Mouse (Mus musculus) testis, adult 2 months (tissue): ENCODE data around the gene Vmn2r29. TPM values are rescaled to one million over a fixed set of nuclear protein-coding genes. Genes with fewer than 3 reads are reported as not detected.
"Not testable (repeated sequence)": the region's sequence is repeated elsewhere in the genome, so short reads cannot be mapped to it uniquely, and the experiment has no call there.

Source experiments
- H3K27ac ChIP-seq: fragments of 200-500 bp; 2 replicates; pipeline ENCODE4 v1.5.1; 2012; ENCODE audit warnings: low read depth, low read length; ENCODE audit not compliant: control insufficient read depth, insufficient read depth
- H3K27me3 ChIP-seq: fragments of 200-500 bp; 2 replicates; pipeline ENCODE4 v1.6.1; 2012; ENCODE audit warnings: mild to moderate bottlenecking, low read length, moderate library complexity; ENCODE audit not compliant: control insufficient read depth, insufficient read depth
- H3K36me3 ChIP-seq: fragments of 200-500 bp; 2 replicates; pipeline ENCODE4 v1.6.1; 2012; ENCODE audit warnings: mild to moderate bottlenecking, low read length; ENCODE audit not compliant: control insufficient read depth, insufficient read depth
- H3K4me1 ChIP-seq: fragments of 200-500 bp; 2 replicates; pipeline ENCODE4 v1.6.1; 2012; ENCODE audit warnings: low read length; ENCODE audit not compliant: control insufficient read depth, insufficient read depth
- H3K4me3 ChIP-seq: fragments of 200-500 bp; 2 replicates; pipeline ENCODE4 v1.5.1; 2012; ENCODE audit warnings: low read depth, mild to moderate bottlenecking, low read length, moderate library complexity, mixed read lengths; ENCODE audit not compliant: control insufficient read depth
- CTCF ChIP-seq: fragments of 200-500 bp; IDR thresholded peaks from 2 replicates; pipeline ENCODE4 v1.5.1; 2012; ENCODE audit warnings: low read depth, mild to moderate bottlenecking, inconsistent platforms, low read length, moderate library complexity; ENCODE audit not compliant: control insufficient read depth, insufficient read depth, insufficient replicate concordance
- POLR2A ChIP-seq: fragments of 200-500 bp; IDR thresholded peaks from 2 replicates; pipeline ENCODE4 v1.6.1; 2012; ENCODE audit warnings: low read depth, mild to moderate bottlenecking, inconsistent platforms, low read length, moderate library complexity; ENCODE audit not compliant: control insufficient read depth
- polyA plus RNA-seq: library from polyadenylated mRNA; depleted of rRNA; stranded (reverse); fragments of >200 nt; gene quantifications from 2 replicates; pipeline ENCODE4 v1.2.3, GENCODE M21; 2012; rRNA removed

The Vmn2r29 gene
- polyA plus RNA-seq = 0.85 and 1.0 TPM in 2 replicates

DNA sequence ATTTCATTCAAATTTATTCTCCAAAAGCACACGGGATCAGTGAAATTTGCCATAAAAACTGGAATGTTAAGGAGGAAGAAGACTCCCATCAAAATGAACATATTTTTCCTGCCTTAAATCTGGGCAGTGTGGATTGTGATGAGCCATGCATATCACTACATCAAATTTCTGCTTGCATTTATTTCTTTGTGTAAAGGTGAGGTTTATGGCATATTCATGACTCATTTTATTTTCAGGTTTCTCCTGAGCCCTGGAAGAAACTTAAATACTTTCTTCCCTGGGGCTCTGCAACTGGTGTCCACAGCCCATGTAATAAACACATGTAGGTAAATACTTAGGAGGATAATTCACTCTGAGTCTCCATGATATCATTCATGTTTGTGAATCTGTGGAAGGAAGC is at the start of gene Vmn2r29:
Gene Vmn2r29 (minus strand): TSS at position 101 of the 400 bp plus-strand sequence.
- not testable (repeated sequence) for H3K27me3 ChIP-seq, H3K36me3 ChIP-seq

DNA sequence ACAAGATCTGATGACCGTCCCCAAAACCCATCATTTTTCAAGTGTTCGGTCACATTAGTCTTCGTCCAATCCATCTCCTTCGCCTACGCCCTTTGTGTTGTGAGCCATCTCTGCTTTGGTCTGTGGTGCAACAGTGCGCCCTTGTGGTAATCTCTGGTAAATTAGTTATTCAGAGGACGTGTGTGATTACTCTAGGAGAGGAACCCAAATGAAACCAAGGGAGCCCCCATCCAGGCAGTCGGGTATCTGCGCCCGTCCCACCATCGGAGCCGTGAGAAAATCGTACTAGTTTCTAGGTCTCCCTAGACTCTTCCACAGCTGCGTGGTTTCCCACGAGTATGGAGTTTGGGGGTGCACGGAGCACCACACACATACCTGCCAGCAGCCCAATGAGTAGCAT is 48.5 kb upstream of the Vmn2r29 start:
- no peaks in the 10 kb centered on the region for H3K27me3 ChIP-seq
- peaks cover 3% of the 10 kb centered on the region; the same call in 1 of the 2 replicates for H3K36me3 ChIP-seq
- H3K4me3 ChIP-seq = peak overlapping the region; percentile 94
- no peak overlapping the region for H3K27ac ChIP-seq
- peaks cover 24% of the 10 kb centered on the region for H3K4me1 ChIP-seq
- TF ChIP-seq POLR2A (no peak), CTCF (no peak)

More for the DNA sequence above, at the start of gene Vmn2r29:
- not testable (repeated sequence) for H3K4me1 ChIP-seq, H3K27ac ChIP-seq, H3K4me3 ChIP-seq

DNA sequence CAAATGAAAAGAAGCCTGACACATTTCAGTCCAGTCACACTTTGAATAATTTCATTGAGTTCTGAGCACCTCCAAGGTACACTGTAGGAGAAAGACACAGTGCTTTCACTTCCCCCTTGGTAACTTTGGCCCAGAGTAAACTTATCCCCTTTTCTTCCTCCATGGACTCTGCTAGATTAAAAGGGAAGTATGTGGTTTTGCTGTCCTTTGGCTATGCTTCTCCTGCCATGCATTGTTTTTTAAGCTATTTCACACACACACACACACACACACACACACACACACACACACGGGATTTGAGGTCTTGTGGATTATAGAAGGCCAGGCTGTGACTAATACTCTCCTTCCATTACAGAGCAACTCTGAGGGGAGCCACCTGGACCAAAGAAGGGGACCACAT is 34.3 kb upstream of the Vmn2r29 start:
- H3K36me3 ChIP-seq = no peaks in the 10 kb centered on the region
- H3K4me3 ChIP-seq = no peak overlapping the region
- 0 out of 2 replicates have a peak, but pooled peaks cover 2% of the 10 kb centered on the region for H3K4me1 ChIP-seq
- no peak for TF ChIP-seq POLR2A
- no peak for TF ChIP-seq CTCF
- no peak overlapping the region for H3K27ac ChIP-seq
- H3K27me3 ChIP-seq = no peaks in the 10 kb centered on the region

DNA sequence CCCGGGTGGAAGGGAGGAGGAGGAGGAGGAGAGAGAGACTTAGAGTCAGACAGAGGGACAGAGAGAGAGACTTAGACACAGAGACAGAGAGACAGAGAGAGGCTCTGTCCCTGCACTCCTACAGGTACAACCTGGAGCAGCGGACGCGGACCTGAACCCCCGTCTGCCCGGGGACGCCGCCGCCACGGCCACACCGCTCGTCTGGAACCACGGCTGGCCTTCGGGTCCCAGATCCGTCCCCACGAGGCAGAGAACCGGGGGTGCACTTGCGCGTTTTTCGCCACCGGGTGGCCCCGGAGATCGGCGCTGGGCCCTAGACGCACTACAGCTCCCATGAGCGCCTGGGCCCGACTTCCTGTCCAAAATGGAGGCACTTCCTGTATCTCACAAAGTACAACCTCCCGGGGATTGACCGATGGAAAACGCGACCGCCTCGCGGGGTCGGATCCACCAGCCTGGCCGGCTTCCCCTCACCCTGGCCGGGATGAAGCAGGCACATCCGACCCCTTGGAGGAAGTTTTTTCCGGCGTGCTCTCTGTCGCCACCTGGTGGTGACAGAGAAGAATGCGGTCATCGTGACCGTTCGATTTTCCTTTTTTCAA is 30.9 kb upstream of the Vmn2r29 start, which contains the start of gene Gm45844:
Gene Gm45844 (minus strand): TSS at position 324 of the 602 bp plus-strand sequence.
- TF ChIP-seq POLR2A (peak; percentile 28; the same call in 1 of the 2 replicates), CTCF (peak; percentile 98)
- not testable (repeated sequence) for H3K4me1 ChIP-seq, H3K36me3 ChIP-seq, H3K27me3 ChIP-seq
- peak within 1 kb of the TSS; percentile 57 for H3K27ac ChIP-seq
- peak within 1 kb of the TSS; percentile 92 for H3K4me3 ChIP-seq

DNA sequence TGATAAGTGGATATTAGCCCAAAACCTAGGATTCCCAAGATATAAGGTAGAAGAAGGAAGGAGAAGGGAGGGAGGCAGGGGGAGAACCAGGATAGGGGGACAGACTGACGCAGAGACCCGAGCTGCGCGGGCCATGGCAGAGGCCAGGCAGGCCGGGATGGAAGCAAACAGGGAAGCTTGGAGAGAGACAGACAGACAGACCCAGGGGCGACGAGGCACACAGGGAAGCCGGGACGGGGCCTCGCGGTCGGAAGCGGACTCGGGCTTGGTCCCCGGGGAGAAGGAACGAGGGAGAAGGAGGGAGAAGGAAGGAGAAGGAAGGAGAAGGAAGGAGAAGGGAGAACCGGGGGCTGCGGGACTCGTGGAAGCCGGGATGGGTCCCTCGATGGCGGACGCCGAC is 30.4 kb upstream of the Vmn2r29 start:
- not testable (repeated sequence) for H3K27me3 ChIP-seq, H3K27ac ChIP-seq, H3K36me3 ChIP-seq, H3K4me1 ChIP-seq
- peak overlapping the region; percentile 92 for H3K4me3 ChIP-seq

DNA sequence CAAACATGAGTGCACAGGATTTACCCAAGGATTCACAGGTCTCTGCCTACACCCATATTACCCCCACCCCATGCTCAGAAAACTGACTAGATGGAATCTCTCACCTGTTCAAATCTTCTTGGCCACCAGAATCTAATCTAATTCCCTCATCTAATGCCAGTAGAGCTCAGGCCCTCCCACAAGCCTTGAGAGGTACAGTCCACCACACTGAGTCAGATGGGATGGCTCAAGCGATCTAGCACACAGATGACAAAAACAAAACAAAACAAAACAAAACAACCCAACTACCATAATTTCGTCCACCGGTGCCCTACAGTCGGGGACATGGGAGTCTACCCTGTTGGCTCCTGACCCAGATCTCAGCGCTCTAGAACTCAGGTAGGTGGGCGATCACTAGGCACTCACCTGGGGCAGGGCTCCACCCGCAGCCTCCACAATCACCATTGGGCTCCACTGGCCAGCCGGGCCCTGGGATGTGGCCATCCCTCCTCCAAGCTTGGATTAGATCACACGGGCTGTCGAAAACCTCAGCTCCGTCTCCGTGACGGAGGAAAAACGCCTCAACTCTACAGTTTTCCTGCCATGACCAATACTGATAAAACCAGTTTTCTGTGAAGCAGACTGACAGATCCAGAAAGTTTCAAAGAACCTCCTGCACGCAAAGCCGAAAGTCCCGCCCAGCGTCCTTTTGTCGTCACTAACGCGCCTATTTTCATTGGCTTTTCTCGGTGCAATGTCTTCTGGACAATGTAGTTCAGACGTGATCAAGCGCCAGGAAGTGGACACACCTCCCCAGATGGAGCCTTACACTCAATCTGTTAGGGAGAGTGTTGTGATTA is 37.6 kb downstream of the Vmn2r29 start, which contains the start of gene Zfp772:
Gene Zfp772 (minus strand): TSS at position 686 of the 839 bp plus-strand sequence.
- H3K4me3 ChIP-seq = peak within 1 kb of the TSS; percentile 73
- not testable (repeated sequence) for H3K36me3 ChIP-seq, H3K4me1 ChIP-seq, H3K27me3 ChIP-seq, H3K27ac ChIP-seq

DNA sequence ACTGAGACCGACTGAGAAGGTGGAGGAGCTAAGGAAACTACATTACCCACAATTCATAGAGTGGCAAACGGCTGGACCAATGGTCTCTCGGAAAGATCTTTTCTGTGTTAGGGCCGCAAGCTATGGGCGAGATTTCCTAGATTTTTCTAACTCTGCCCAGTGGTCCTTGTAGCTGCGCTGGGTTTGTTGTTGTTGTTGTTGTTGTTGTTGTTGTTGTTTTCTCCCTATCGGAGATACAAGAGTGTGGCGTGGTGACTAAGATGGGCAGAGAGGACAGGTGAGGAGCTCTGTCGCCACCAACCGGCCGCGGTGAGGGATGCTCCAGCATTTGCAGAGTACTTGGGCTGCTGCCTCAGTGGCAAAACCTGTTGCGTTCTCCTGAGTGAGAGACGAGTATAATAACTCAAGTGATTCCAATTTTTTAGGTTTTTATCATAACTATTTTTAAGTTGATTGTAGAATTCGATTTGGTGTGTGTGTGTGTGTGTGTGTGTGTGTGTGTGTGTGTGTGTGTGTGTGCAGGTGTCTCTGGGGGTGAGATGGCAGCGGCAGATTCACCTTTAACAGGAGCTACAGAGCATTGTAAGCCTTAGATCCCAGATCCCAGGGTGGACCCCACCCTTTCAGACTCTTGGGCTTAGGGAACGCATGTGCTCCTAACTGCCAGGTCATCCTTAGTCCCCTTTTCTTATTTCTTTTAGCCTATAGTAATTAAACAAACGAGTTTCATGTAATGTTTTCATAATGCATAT is 58.8 kb downstream of the Vmn2r29 start:
- peak overlapping the region; percentile 80 for H3K4me3 ChIP-seq
- no peaks in the 10 kb centered on the region for H3K36me3 ChIP-seq
- no peak overlapping the region for H3K27ac ChIP-seq
- H3K27me3 ChIP-seq = no peaks in the 10 kb centered on the region
- TF ChIP-seq POLR2A (no peak), CTCF (peak; percentile 66; the same call in 1 of the 2 replicates)
- H3K4me1 ChIP-seq = peaks cover 5% of the 10 kb centered on the region; the same call in 1 of the 2 replicates
